Mouse (Mus musculus): ENCODE data around the gene Shisa7. TPM values are rescaled to one million over a fixed set of nuclear protein-coding genes. Genes with fewer than 3 reads are reported as not detected.

Shisa7 gene
- total RNA-seq, 2 experiments from 2014 or later: 4.4 to 6.1 TPM

Other genes with a start within 250 kb of the Shisa7 start
- under 1 TPM in 1 of 2 experiments, not detected in 1; 0.23 TPM for gene Ptprh, start 240.7 kb downstream of the Shisa7 start, total RNA-seq (2021)
- 10 to 100 TPM; 12.8 to 16.6 TPM for gene Tmem86b, start 213.3 kb downstream of the Shisa7 start, total RNA-seq (2021)
- gene Ppp6r1, start 185.7 kb downstream of the Shisa7 start, total RNA-seq (2021): 100 to 1,000 TPM in 1 of 2 experiments, 10 to 100 TPM in 1; 98.4 to 103 TPM
- gene Hspbp1, start 159.6 kb downstream of the Shisa7 start, total RNA-seq (2021): 10 to 100 TPM; 41.3 to 43.6 TPM
- 10 to 100 TPM; 14.4 to 17.0 TPM for gene Brsk1, start 154.1 kb downstream of the Shisa7 start, total RNA-seq (2021)
- gene Tmem150b, start 119.4 kb downstream of the Shisa7 start, total RNA-seq (2021): under 1 TPM; 0.11 to 0.25 TPM
- 10 to 100 TPM; 89.8 to 94.8 TPM for gene Kmt5c, start 104.6 kb downstream of the Shisa7 start, total RNA-seq (2021)
- gene Cox6b2, start 91.6 kb downstream of the Shisa7 start, total RNA-seq (2021): 10 to 100 TPM; 36.6 to 40.4 TPM
- gene Fam71e2, start 73.4 kb downstream of the Shisa7 start, total RNA-seq (2021): not detected
- under 1 TPM; 0.14 to 0.31 TPM for gene Il11, start 61.8 kb downstream of the Shisa7 start, total RNA-seq (2021)
- not detected for gene Tmem190, start 61.8 kb downstream of the Shisa7 start, total RNA-seq (2021)
- gene Tmem238, start 55.0 kb downstream of the Shisa7 start, total RNA-seq (2021): 1 to 10 TPM; 7.1 to 9.0 TPM
- 1,000 to 10,000 TPM; 1,263 to 1,302 TPM for gene Rpl28, start 51.8 kb downstream of the Shisa7 start, total RNA-seq (2021)
- 100 to 1,000 TPM; 140 to 156 TPM for gene Ube2s, start 32.1 kb downstream of the Shisa7 start, total RNA-seq (2021)
- 10 to 100 TPM; 11.6 to 16.4 TPM for gene Isoc2b, start 25.6 kb upstream of the Shisa7 start, total RNA-seq (2021)
- gene Isoc2a, start 32.5 kb upstream of the Shisa7 start, total RNA-seq (2021): 10 to 100 TPM; 22.6 to 22.8 TPM
- under 1 TPM in 1 of 2 experiments, not detected in 1; 0.39 TPM for gene Gm36210, start 61.8 kb upstream of the Shisa7 start, total RNA-seq (2021)
- 10 to 100 TPM; 24.4 to 26.9 TPM for gene Zfp628, start 70.5 kb upstream of the Shisa7 start, total RNA-seq (2021)
- 10 to 100 TPM in 1 of 2 experiments, 1 to 10 TPM in 1; 9.9 to 10.1 TPM for gene Nat14, start 77.3 kb upstream of the Shisa7 start, total RNA-seq (2021)
- 10 to 100 TPM; 11.8 to 12.1 TPM for gene Ssc5d, start 81.1 kb upstream of the Shisa7 start, total RNA-seq (2021)
- gene Sbk2, start 119.7 kb upstream of the Shisa7 start, total RNA-seq (2021): under 1 TPM; 0.50 to 0.90 TPM
- gene Sbk3, start 126.5 kb upstream of the Shisa7 start, total RNA-seq (2021): under 1 TPM; 0.20 to 0.28 TPM
- 10 to 100 TPM; 34.1 to 35.2 TPM for gene Zfp579, start 151.5 kb upstream of the Shisa7 start, total RNA-seq (2021)
- 10 to 100 TPM; 10.6 to 11.1 TPM for gene Zfp524, start 169.7 kb upstream of the Shisa7 start, total RNA-seq (2021)
- gene Fiz1, start 170.0 kb upstream of the Shisa7 start, total RNA-seq (2021): 10 to 100 TPM; 39.6 to 40.5 TPM
- not detected for gene Gm44973, start 170.8 kb upstream of the Shisa7 start, total RNA-seq (2021)
- 10 to 100 TPM; 40.1 to 41.8 TPM for gene Zfp865, start 175.7 kb upstream of the Shisa7 start, total RNA-seq (2021)
- gene Ccdc106, start 175.9 kb upstream of the Shisa7 start, total RNA-seq (2021): 1 to 10 TPM; 2.7 to 4.4 TPM
- gene 4632433K11Rik, start 189.4 kb upstream of the Shisa7 start, total RNA-seq (2021): not detected
- gene Zfp784, start 193.8 kb upstream of the Shisa7 start, total RNA-seq (2021): 1 to 10 TPM; 7.0 to 7.1 TPM
- gene Zfp580, start 206.8 kb upstream of the Shisa7 start, total RNA-seq (2021): 10 to 100 TPM; 19.9 to 23.6 TPM
- gene U2af2, start 217.4 kb upstream of the Shisa7 start, total RNA-seq (2021): 100 to 1,000 TPM; 207 to 230 TPM
- gene Epn1, start 235.5 kb upstream of the Shisa7 start, total RNA-seq (2021): 100 to 1,000 TPM; 166 to 167 TPM